11 mouse cellular contexts compared by ENCODE assay signal in the genomic region with DNA sequence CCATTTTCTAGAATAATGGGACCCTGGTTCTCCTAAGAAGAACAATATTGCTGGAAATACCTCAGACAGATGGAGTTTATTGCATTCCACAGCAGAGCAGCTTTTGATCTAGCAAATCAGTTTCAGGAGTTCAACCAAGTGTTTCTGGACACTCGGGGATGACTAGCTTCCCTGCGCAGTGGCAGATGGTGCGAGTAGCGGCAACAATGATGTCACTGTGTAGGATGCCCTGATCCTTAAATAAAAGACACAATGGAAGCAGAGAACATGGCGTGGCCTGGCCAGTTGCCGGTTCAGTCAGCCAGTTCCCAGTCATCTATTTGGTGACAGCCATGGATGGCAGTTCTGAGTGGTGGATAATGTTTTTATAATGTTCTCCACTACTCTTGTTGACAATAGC.
DNase-seq lines count a peak whose midpoint lies in the region; ATAC-seq and TF ChIP-seq lines count a peak whose summit lies in the region.
"Had no signal": no experiment of that assay in that cellular context is flagged by ENCODE, and none has a peak within 500 bp of the region (broad histone marks: within the 10 kb centered on the region; RNA-seq: fewer than 3 reads in every experiment).

No protein-coding gene starts in this region.

- H3K4me3 ChIP-seq in forebrain, embryonic 12.5 days (replicated peaks): no peak overlapping the region
- H3K4me3 ChIP-seq in forebrain, postnatal 0 days (ENCODE audit: low read depth, low read length): no peak overlapping the region
- H3K4me3 ChIP-seq in embryonic facial prominence, embryonic 11.5 days (ENCODE audit: low read depth, low read length): no peak overlapping the region

- WGBS in forebrain, embryonic 12.5 days: 71% methylated on average over 6 of the region's 6 CpGs
- 69% methylated on average over 6 of the region's 6 CpGs for WGBS in forebrain, postnatal 0 days
- 73% methylated on average over 6 of the region's 6 CpGs for WGBS in embryonic facial prominence, embryonic 11.5 days

- 0 out of 2 replicates have a peak overlapping the region, but pooled peaks have one; percentile 19 for H3K27ac ChIP-seq in forebrain, embryonic 12.5 days
- no peak overlapping the region for H3K27ac ChIP-seq in forebrain, postnatal 0 days (ENCODE audit: low read depth, low read length)
- peak overlapping the region; percentile 67 for H3K27ac ChIP-seq in embryonic facial prominence, embryonic 11.5 days (replicated peaks; ENCODE audit: low read depth, low read length)
- H3K27ac ChIP-seq: liver, embryonic 14.5 days had no signal

- no peak for DNase-seq in forebrain, postnatal 0 days
- DNase-seq in left cerebral cortex, adult 11 months (ENCODE audit: low spot score): peak; percentile 15
- no peak for DNase-seq in left cerebral cortex, postnatal 10 days (ENCODE audit: extremely low spot score in 1 of 2, low spot score in 2 of 2)
- DNase-seq in embryonic facial prominence, embryonic 11.5 days (ENCODE audit: low spot score): peak; percentile 38
- peak; percentile 47 to 68 for DNase-seq in lung, postnatal 4 days
- DNase-seq in gastrocnemius, postnatal 36 days: no peak
- DNase-seq in gastrocnemius, adult 8-10 months (ENCODE audit: low spot score in 2 of 2): no peak
- DNase-seq: retina, postnatal 1 day; thymus, postnatal 4 days had no signal

- peaks cover 8% of the 10 kb centered on the region; the same call in 1 of the 2 replicates for H3K4me1 ChIP-seq in forebrain, embryonic 12.5 days
- H3K4me1 ChIP-seq in forebrain, postnatal 0 days (ENCODE audit: insufficient read depth): no peaks in the 10 kb centered on the region
- H3K4me1 ChIP-seq in embryonic facial prominence, embryonic 11.5 days (ENCODE audit: control insufficient read depth, insufficient read depth, low read length): no peaks in the 10 kb centered on the region

- H3K36me3 ChIP-seq in forebrain, embryonic 12.5 days (replicated peaks): no peaks in the 10 kb centered on the region
- no peaks in the 10 kb centered on the region for H3K36me3 ChIP-seq in forebrain, postnatal 0 days (ENCODE audit: insufficient read depth)
- no peaks in the 10 kb centered on the region for H3K36me3 ChIP-seq in embryonic facial prominence, embryonic 11.5 days (replicated peaks; ENCODE audit: control insufficient read depth, insufficient read depth, low read depth, low read length)

- H3K9ac ChIP-seq in forebrain, embryonic 12.5 days: no peak overlapping the region
- no peak overlapping the region for H3K9ac ChIP-seq in forebrain, postnatal 0 days
- H3K9ac ChIP-seq in embryonic facial prominence, embryonic 11.5 days (replicated peaks; ENCODE audit: low read length): no peak overlapping the region
- H3K9ac ChIP-seq: liver, embryonic 14.5 days had no signal

- H3K27me3 ChIP-seq in forebrain, embryonic 12.5 days: no peaks in the 10 kb centered on the region
- no peaks in the 10 kb centered on the region for H3K27me3 ChIP-seq in forebrain, postnatal 0 days (ENCODE audit: insufficient read depth, low read length)
- H3K27me3 ChIP-seq in embryonic facial prominence, embryonic 11.5 days (ENCODE audit: control insufficient read depth, insufficient read depth, low read length): no peaks in the 10 kb centered on the region

- ATAC-seq in forebrain, embryonic 12.5 days (ENCODE audit: low FRiP score): no peak
- no peak for ATAC-seq in forebrain, postnatal 0 days
- no peak for ATAC-seq in embryonic facial prominence, embryonic 11.5 days (replicated peaks; ENCODE audit: insufficient number of reproducible peaks, low FRiP score, low TSS enrichment, low read depth)

- no peak overlapping the region for H3K4me2 ChIP-seq in forebrain, embryonic 12.5 days
- no peak overlapping the region for H3K4me2 ChIP-seq in forebrain, postnatal 0 days (ENCODE audit: low read depth)
- H3K4me2 ChIP-seq in embryonic facial prominence, embryonic 11.5 days (ENCODE audit: low read depth, low read length): no peak overlapping the region

- TF ChIP-seq CTCF in forebrain, postnatal 0 days (IDR thresholded peaks at IDR 0.05; ENCODE audit: low read depth): no peak

- no peaks in the 10 kb centered on the region for H3K9me3 ChIP-seq in forebrain, embryonic 12.5 days
- no peaks in the 10 kb centered on the region for H3K9me3 ChIP-seq in forebrain, postnatal 0 days (ENCODE audit: low read length)
- H3K9me3 ChIP-seq in embryonic facial prominence, embryonic 11.5 days (replicated peaks; ENCODE audit: control insufficient read depth, low read length): no peaks in the 10 kb centered on the region

- intact Hi-C loops in left cerebral cortex, postnatal 10 days (cut with DNase I): no loop called here
- intact Hi-C loops in gastrocnemius, postnatal 36 days (cut with DNase I): no loop called here

Comparison
In these comparisons a context has a peak if more than half of its experiments do, and no peak if none do; other contexts are left out.
1. DNase-seq: peak in left cerebral cortex, adult 11 months (single experiment), embryonic facial prominence, embryonic 11.5 days (single experiment) and lung, postnatal 4 days (2 of 2); none in forebrain, postnatal 0 days (single experiment), left cerebral cortex, postnatal 10 days (0 of 2), gastrocnemius, postnatal 36 days (0 of 2) and gastrocnemius, adult 8-10 months (0 of 2).